Mouse (Mus musculus): ENCODE measurements around the gene Ucn3.

GRCm38 (mm10) chr13:3917571-3918311 is 27.4 kb downstream of the Ucn3 start, which contains the start of the genes Net1 and Tubal3:
- TF ChIP-seq GATA1 (IDR thresholded peaks at IDR 0.05; ENCODE audit: borderline replicate concordance, low read length) (no peak), FLI1 (IDR thresholded peaks at IDR 0.05; ENCODE audit: low read length) (no peak)
